Mouse (Mus musculus) cerebellum, postnatal 4 days (tissue): ENCODE measurements at regions not wholly inside any gene's neighbourhood (a gene's known extent, or its start where the extent isn't known, plus 50 kb on each side); places are given as distances from the start of the nearest gene placed in this dataset.

Experiments
- DNase-seq, 2 experiments: peaks; one replicate each; pipeline ENCODE4 v3.0.0; 2022; ENCODE audit warnings: low spot score in 2 of 2, mixed read lengths in 1 of 2

- no peak for DNase-seq
These were observed 934.0 kb upstream of the Pcdh20 start for GRCm38 (mm10) chr14:89405011-89405712.

GRCm38 (mm10) chr14:89402568-89403339, 931.6 kb upstream of the Pcdh20 start:
- DNase-seq = no peak

GRCm38 (mm10) chr14:89357050-89357749, 886.0 kb upstream of the Pcdh20 start:
- DNase-seq = no peak

GRCm38 (mm10) chr14:89347972-89348371, 876.8 kb upstream of the Pcdh20 start:
- peak in 1 of 2 experiments; percentile 7 for DNase-seq

GRCm38 (mm10) chr14:89325116-89325515, 853.9 kb upstream of the Pcdh20 start:
- no peak for DNase-seq

DNA sequence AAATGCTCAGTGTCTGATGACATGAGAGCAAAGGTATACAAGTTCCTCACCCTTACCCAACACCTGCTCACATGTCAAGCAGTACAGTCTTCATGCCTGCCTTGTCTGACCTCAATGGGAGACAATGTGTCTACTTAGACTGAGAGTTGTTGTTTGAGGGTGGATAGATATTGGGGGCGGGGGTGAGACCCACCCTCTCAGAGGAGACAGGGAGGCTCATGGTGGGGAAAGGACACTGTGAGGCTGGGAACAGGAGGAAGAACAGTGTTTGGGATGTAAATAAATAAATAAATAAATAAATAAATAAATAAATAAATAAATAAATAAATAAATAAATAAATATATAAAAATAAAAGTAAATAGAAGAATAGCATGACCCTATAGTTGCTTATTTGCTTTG, 837.3 kb upstream of the Pcdh20 start:
- DNase-seq = no peak
